Mouse (Mus musculus): ENCODE measurements around the gene Kctd12. TPM values are rescaled to one million over a fixed set of nuclear protein-coding genes. Genes with fewer than 3 reads are reported as not detected.
A peak's percentile ranks its signal among the peaks of the same experiment; 100 is the strongest.

The Kctd12 gene
- polyA plus RNA-seq, 1 experiment from 2014 or later, result 15.8 TPM

GRCm38 (mm10) chr14:102987626-102988025 is 5.2 kb upstream of the Kctd12 start:
- Histone ChIP-seq H3K4me1 (replicated peaks) (peaks cover 19% of the 10 kb centered on the region), H3K4me3 (replicated peaks) (no peak overlapping the region), H3K36me3 (no peaks in the 10 kb centered on the region), H3K4me2 (no peak overlapping the region), H3K9me3 (no peaks in the 10 kb centered on the region), H3K9ac (replicated peaks) (no peak overlapping the region), H3K27ac (no peak overlapping the region), H3K27me3 (no peaks in the 10 kb centered on the region)
- 79% methylated on average over 5 of the region's 5 CpGs for WGBS
- no peak for ATAC-seq (ENCODE audit: insufficient number of reproducible peaks, insufficient read depth, low FRiP score, low TSS enrichment, low read depth)

- Histone ChIP-seq H3K4me2 (peak overlapping the region; percentile 87; the same call in 1 of the 2 replicates), H3K4me3 (replicated peaks) (no peak overlapping the region), H3K27me3 (peaks cover 5% of the 10 kb centered on the region), H3K36me3 (no peaks in the 10 kb centered on the region), H3K27ac (no peak overlapping the region), H3K9me3 (no peaks in the 10 kb centered on the region), H3K4me1 (replicated peaks) (peaks cover 13% of the 10 kb centered on the region), H3K9ac (replicated peaks) (no peak overlapping the region)
- WGBS, result 75% methylated on average over 8 of the region's 8 CpGs
- ATAC-seq (ENCODE audit: insufficient number of reproducible peaks, insufficient read depth, low FRiP score, low TSS enrichment, low read depth), result no peak
Measured at GRCm38 (mm10) chr14:102983686-102984085, 1.2 kb upstream of the Kctd12 start.

GRCm38 (mm10) chr14:102982016-102982626 is 316 bp downstream of the Kctd12 start:
- H3K9me3 ChIP-seq, result no peaks in the 10 kb centered on the region
- peak overlapping the region; percentile 81 for H3K9ac ChIP-seq (replicated peaks)
- WGBS, result under 1% methylated on average over 73 of the region's 76 CpGs
- no peaks in the 10 kb centered on the region for H3K36me3 ChIP-seq
- peak overlapping the region; percentile 72 for H3K4me3 ChIP-seq (replicated peaks)
- H3K4me1 ChIP-seq (replicated peaks), result peaks cover 7% of the 10 kb centered on the region; the same call in 1 of the 2 replicates
- H3K27me3 ChIP-seq, result peaks cover 5% of the 10 kb centered on the region
- peak overlapping the region; percentile 87 for H3K4me2 ChIP-seq
- H3K27ac ChIP-seq, result peak overlapping the region; percentile 89
- peak; percentile 62 for ATAC-seq (ENCODE audit: insufficient number of reproducible peaks, insufficient read depth, low FRiP score, low TSS enrichment, low read depth)

- H3K9ac ChIP-seq (replicated peaks), result peak overlapping the region; percentile 81
- peak; percentile 37; the same call in 1 of the 2 replicates for ATAC-seq (ENCODE audit: insufficient number of reproducible peaks, insufficient read depth, low FRiP score, low TSS enrichment, low read depth)
- WGBS, result under 1% methylated on average over 62 of the region's 62 CpGs
Measured at GRCm38 (mm10) chr14:102981441-102982015, 909 bp downstream of the Kctd12 start.

GRCm38 (mm10) chr14:102980986-102981385 is 1.5 kb downstream of the Kctd12 start:
- Histone ChIP-seq H3K9ac (replicated peaks) (peak overlapping the region; percentile 81), H3K27ac (peak overlapping the region; percentile 89; the same call in 1 of the 2 replicates), H3K27me3 (peaks cover 5% of the 10 kb centered on the region), H3K4me1 (replicated peaks) (peaks cover 7% of the 10 kb centered on the region; the same call in 1 of the 2 replicates), H3K4me2 (peak overlapping the region; percentile 87), H3K4me3 (replicated peaks) (peak overlapping the region; percentile 72), H3K9me3 (no peaks in the 10 kb centered on the region), H3K36me3 (no peaks in the 10 kb centered on the region)
- WGBS, result 9% methylated on average over 14 of the region's 14 CpGs
- no peak for ATAC-seq (ENCODE audit: insufficient number of reproducible peaks, insufficient read depth, low FRiP score, low TSS enrichment, low read depth)

More at GRCm38 (mm10) chr14:102981441-102982015, 909 bp downstream of the Kctd12 start:
- Histone ChIP-seq H3K27me3 (peaks cover 5% of the 10 kb centered on the region), H3K27ac (peak overlapping the region; percentile 89), H3K36me3 (no peaks in the 10 kb centered on the region), H3K4me1 (replicated peaks) (peaks cover 7% of the 10 kb centered on the region; the same call in 1 of the 2 replicates), H3K4me3 (replicated peaks) (peak overlapping the region; percentile 72), H3K9me3 (no peaks in the 10 kb centered on the region), H3K4me2 (peak overlapping the region; percentile 87)

- H3K4me2 ChIP-seq, result peak overlapping the region; percentile 87
- ATAC-seq (ENCODE audit: insufficient number of reproducible peaks, insufficient read depth, low FRiP score, low TSS enrichment, low read depth), result no peak
- H3K27me3 ChIP-seq, result peaks cover 5% of the 10 kb centered on the region
- peak overlapping the region; percentile 81 for H3K9ac ChIP-seq (replicated peaks)
- H3K4me1 ChIP-seq (replicated peaks), result peaks cover 7% of the 10 kb centered on the region; the same call in 1 of the 2 replicates
- H3K27ac ChIP-seq, result no peak overlapping the region
- WGBS, result 12% methylated on average over 7 of the region's 7 CpGs
- no peaks in the 10 kb centered on the region for H3K36me3 ChIP-seq
- H3K9me3 ChIP-seq, result no peaks in the 10 kb centered on the region
- peak overlapping the region; percentile 72 for H3K4me3 ChIP-seq (replicated peaks)
Measured at GRCm38 (mm10) chr14:102980481-102980880, 2.0 kb downstream of the Kctd12 start.

- no peaks in the 10 kb centered on the region for H3K36me3 ChIP-seq
- H3K27ac ChIP-seq, result no peak overlapping the region
- peaks cover 5% of the 10 kb centered on the region for H3K27me3 ChIP-seq
- WGBS, result 53% methylated on average over 10 of the region's 10 CpGs
- H3K9me3 ChIP-seq, result no peaks in the 10 kb centered on the region
- H3K4me2 ChIP-seq, result peak overlapping the region; percentile 87
- ATAC-seq (ENCODE audit: insufficient number of reproducible peaks, insufficient read depth, low FRiP score, low TSS enrichment, low read depth), result no peak
- H3K4me1 ChIP-seq (replicated peaks), result peaks cover 7% of the 10 kb centered on the region; the same call in 1 of the 2 replicates
- peak overlapping the region; percentile 72 for H3K4me3 ChIP-seq (replicated peaks)
- H3K9ac ChIP-seq (replicated peaks), result peak overlapping the region; percentile 54
Measured at GRCm38 (mm10) chr14:102979831-102980230, 2.6 kb downstream of the Kctd12 start.

GRCm38 (mm10) chr14:102975865-102976264 is 6.6 kb downstream of the Kctd12 start:
- 86% methylated on average over 6 of the region's 6 CpGs for WGBS
- Histone ChIP-seq H3K27ac (no peak overlapping the region), H3K36me3 (no peaks in the 10 kb centered on the region), H3K9ac (replicated peaks) (no peak overlapping the region), H3K4me1 (replicated peaks) (no peaks in the 10 kb centered on the region), H3K4me3 (replicated peaks) (no peak overlapping the region), H3K9me3 (no peaks in the 10 kb centered on the region), H3K4me2 (no peak overlapping the region), H3K27me3 (peaks cover under 1% of the 10 kb centered on the region)
- no peak for ATAC-seq (ENCODE audit: insufficient number of reproducible peaks, insufficient read depth, low FRiP score, low TSS enrichment, low read depth)

- Histone ChIP-seq H3K36me3 (no peaks in the 10 kb centered on the region), H3K27me3 (no peaks in the 10 kb centered on the region), H3K4me2 (no peak overlapping the region), H3K9me3 (no peaks in the 10 kb centered on the region), H3K27ac (no peak overlapping the region), H3K4me1 (replicated peaks) (no peaks in the 10 kb centered on the region), H3K4me3 (replicated peaks) (no peak overlapping the region), H3K9ac (replicated peaks) (no peak overlapping the region)
- 73% methylated on average over 5 of the region's 5 CpGs for WGBS
- no peak; the same call in 1 of the 2 replicates for ATAC-seq (ENCODE audit: insufficient number of reproducible peaks, insufficient read depth, low FRiP score, low TSS enrichment, low read depth)
Measured at GRCm38 (mm10) chr14:102968824-102969223, 13.6 kb downstream of the Kctd12 start.

GRCm38 (mm10) chr14:102966241-102966640 is 16.2 kb downstream of the Kctd12 start:
- Histone ChIP-seq H3K4me2 (no peak overlapping the region), H3K9me3 (no peaks in the 10 kb centered on the region), H3K27me3 (no peaks in the 10 kb centered on the region), H3K27ac (no peak overlapping the region), H3K9ac (replicated peaks) (no peak overlapping the region), H3K4me1 (replicated peaks) (no peaks in the 10 kb centered on the region), H3K36me3 (no peaks in the 10 kb centered on the region), H3K4me3 (replicated peaks) (no peak overlapping the region)
- no peak for ATAC-seq (ENCODE audit: insufficient number of reproducible peaks, insufficient read depth, low FRiP score, low TSS enrichment, low read depth)
- WGBS, result 84% methylated on average over 7 of the region's 7 CpGs

- no peak overlapping the region for H3K4me3 ChIP-seq (replicated peaks)
- no peak overlapping the region for H3K4me2 ChIP-seq
- 83% methylated on average over 1 of the region's 1 CpGs for WGBS
- H3K36me3 ChIP-seq, result no peaks in the 10 kb centered on the region
- H3K27ac ChIP-seq, result no peak overlapping the region
- no peaks in the 10 kb centered on the region for H3K4me1 ChIP-seq (replicated peaks)
- no peak overlapping the region for H3K9ac ChIP-seq (replicated peaks)
- no peaks in the 10 kb centered on the region for H3K9me3 ChIP-seq
- ATAC-seq (ENCODE audit: insufficient number of reproducible peaks, insufficient read depth, low FRiP score, low TSS enrichment, low read depth), result no peak
- no peaks in the 10 kb centered on the region for H3K27me3 ChIP-seq
Measured at GRCm38 (mm10) chr14:102965841-102966240, 16.6 kb downstream of the Kctd12 start.
